Mouse (Mus musculus): ENCODE data around the gene Cflar. TPM values are rescaled to one million over a fixed set of nuclear protein-coding genes. Genes with fewer than 3 reads are reported as not detected.

Gene Cflar
- total RNA-seq (2023) = 100 to 1,000 TPM; 164 to 165 TPM

GRCm38 (mm10) chr1:58711365-58712016 lies at the start of gene Cflar:
Cflar (plus strand) TSS chr1:58711508.

GRCm38 (mm10) chr1:58695810-58696209 lies 15.5 kb upstream of the Cflar start, which contains the start of gene Als2cr12:
Als2cr12 (minus strand) TSS chr1:58695989.

GRCm38 (mm10) chr1:58795291-58796058 lies 84.2 kb downstream of the Cflar start, which contains the start of gene Casp8:
Casp8 (plus strand) TSS chr1:58795374.

Other genes with a start within 250 kb of the Cflar start
- 10 to 100 TPM; 10.1 to 12.7 TPM for gene Orc2, start 206.4 kb upstream of the Cflar start, total RNA-seq (2023)
- gene Fam126b, start 125.2 kb upstream of the Cflar start, total RNA-seq (2023) = 10 to 100 TPM in 1 of 2 experiments, 1 to 10 TPM in 1; 5.3 to 11.0 TPM
- gene Ndufb3, start 125.1 kb upstream of the Cflar start, total RNA-seq (2023) = 10 to 100 TPM; 40.6 to 42.1 TPM
- 1 to 10 TPM in 1 of 2 experiments, under 1 TPM in 1; 0.34 to 1.3 TPM for gene Als2cr12, start 15.5 kb upstream of the Cflar start, total RNA-seq (2023)
- gene Casp8, start 83.9 kb downstream of the Cflar start, total RNA-seq (2023) = 10 to 100 TPM; 69.2 to 91.4 TPM